30 mouse cellular contexts compared by ENCODE assay signal in genomic region chr10:78485369-78485768, GRCm38 (mm10). TPM values are rescaled to one million over a fixed set of nuclear protein-coding genes. Genes with fewer than 3 reads are reported as not detected.
"Had no signal": no experiment of that assay in that cellular context is flagged by ENCODE, and none has a peak within 500 bp of the region (broad histone marks: within the 10 kb centered on the region; RNA-seq: fewer than 3 reads in every experiment).

No protein-coding gene starts in this region.

RNA-seq across cellular contexts. Expression of gene Olfr1358, which starts 31.9 kb away (rescaled TPM):
- polyA plus RNA-seq: limb, embryonic 10.5 days; limb, embryonic 11.5 days; limb, embryonic 12.5 days; limb, embryonic 13.5 days; limb, embryonic 14.5 days; limb, embryonic 15.5 days; liver, adult 2 months; liver, embryonic 11.5 days; liver, embryonic 12.5 days; liver, embryonic 13.5 days; liver, embryonic 14.5 days; liver, embryonic 15.5 days; liver, embryonic 16.5 days; lung, adult 2 months; lung, embryonic 14.5 days; lung, embryonic 15.5 days; lung, embryonic 16.5 days; lung, postnatal 0 days; macrophage; midbrain, embryonic 10.5 days; midbrain, embryonic 11.5 days; midbrain, embryonic 12.5 days; midbrain, embryonic 13.5 days; midbrain, embryonic 14.5 days; midbrain, embryonic 15.5 days; midbrain, embryonic 16.5 days; midbrain, postnatal 0 days; myocyte; neural tube, embryonic 11.5 days; neural tube, embryonic 12.5 days had no signal
